Mouse (Mus musculus) effector memory CD4-positive, alpha-beta T cell, adult 7 months (primary cell): Measurements from ENCODE around the gene Slc15a1. TPM values are rescaled to one million over a fixed set of nuclear protein-coding genes. Genes with fewer than 3 reads are reported as not detected.

ENCODE experiments used
- polyA plus RNA-seq: library from polyadenylated mRNA; unstranded; fragments of 100-300 nt; shearing (Covaris generic); gene quantifications from one replicate; pipeline ENCODE4 v1.2.1, GENCODE M21; 2017

Gene Slc15a1
- 0.20 TPM for polyA plus RNA-seq

DNA sequence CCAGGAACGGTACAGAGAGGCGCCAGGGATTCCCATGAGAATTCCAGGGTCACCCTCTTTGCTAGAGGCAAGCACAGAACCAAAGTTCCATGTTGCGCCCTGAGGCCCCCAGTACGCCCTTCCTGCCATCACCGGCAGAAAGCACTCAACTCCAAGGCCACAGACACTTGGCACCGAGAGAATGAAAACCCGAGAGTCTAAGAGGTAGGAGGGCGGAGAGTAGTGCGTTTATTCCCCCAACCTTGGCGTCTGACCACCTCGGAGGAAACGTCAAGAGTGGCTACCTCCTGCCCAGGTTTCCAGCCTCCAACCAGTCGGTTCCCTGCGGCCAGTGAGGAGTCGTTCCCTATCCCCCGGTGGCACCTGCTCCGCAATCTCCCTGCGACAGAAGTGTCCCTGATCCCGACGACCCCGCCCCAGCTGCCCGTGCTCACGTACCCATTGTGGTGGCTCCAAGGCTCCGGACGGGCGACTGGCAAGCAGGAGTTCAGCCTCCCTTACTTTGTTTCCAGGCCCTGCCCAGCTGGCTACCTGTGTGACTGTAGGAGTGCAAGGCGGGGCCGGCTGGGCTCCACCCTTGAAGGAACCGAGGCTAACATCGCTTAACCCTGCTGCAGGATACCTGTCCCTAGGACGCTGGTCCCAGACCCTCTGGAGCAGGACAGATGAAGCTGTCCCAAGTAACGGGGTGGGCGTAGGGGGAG is at the start of gene Slc15a1:
Gene Slc15a1, minus strand, starts transcription at position 472 of the 704 bp plus-strand sequence.

Other genes starting within 250 kb of the Slc15a1 start
- 17.2 TPM for gene Stk24, start 125.2 kb downstream of the Slc15a1 start, polyA plus RNA-seq